Mouse (Mus musculus) kidney, adult 2 months (tissue): ENCODE measurements around the gene Pdcd5.

Source experiments
- CTCF ChIP-seq: fragments of 200-500 bp; conservative IDR thresholded peaks from 2 replicates; pipeline ENCODE4 v1.5.1; 2011; ENCODE audit warnings: low read depth, mild to moderate bottlenecking, control low read depth, low read length, moderate library complexity, mixed read lengths; ENCODE audit not compliant: insufficient read depth, insufficient read length
- POLR2A ChIP-seq: fragments of 200-500 bp; IDR thresholded peaks from one replicate; pipeline ENCODE4 v1.6.1; 2011; ENCODE audit warnings: low read depth, low read length, control low read depth

DNA sequence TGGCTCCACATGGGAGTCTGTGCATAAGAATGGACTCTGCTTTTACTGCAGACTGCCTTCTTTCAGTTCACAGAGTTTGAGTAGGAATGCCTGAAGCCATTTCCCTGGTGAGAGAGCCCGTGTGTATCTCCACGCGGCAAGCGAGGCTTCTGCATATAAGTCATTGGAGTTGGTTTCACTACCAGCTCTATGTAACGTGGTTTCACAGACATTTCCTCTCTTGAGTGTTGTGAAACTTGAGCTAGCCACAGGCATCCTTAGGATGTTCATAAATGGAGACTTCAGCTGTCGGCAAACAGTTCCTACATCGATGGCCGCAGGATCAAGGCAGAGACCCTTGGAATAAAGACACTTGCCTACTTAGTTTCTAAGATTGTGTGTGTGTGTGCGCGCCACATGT, 38.1 kb downstream of the Pdcd5 start:
- TF ChIP-seq CTCF = no peak
- TF ChIP-seq POLR2A = no peak
